ENCODE assay signal across 8 mouse cellular contexts in the genomic region with DNA sequence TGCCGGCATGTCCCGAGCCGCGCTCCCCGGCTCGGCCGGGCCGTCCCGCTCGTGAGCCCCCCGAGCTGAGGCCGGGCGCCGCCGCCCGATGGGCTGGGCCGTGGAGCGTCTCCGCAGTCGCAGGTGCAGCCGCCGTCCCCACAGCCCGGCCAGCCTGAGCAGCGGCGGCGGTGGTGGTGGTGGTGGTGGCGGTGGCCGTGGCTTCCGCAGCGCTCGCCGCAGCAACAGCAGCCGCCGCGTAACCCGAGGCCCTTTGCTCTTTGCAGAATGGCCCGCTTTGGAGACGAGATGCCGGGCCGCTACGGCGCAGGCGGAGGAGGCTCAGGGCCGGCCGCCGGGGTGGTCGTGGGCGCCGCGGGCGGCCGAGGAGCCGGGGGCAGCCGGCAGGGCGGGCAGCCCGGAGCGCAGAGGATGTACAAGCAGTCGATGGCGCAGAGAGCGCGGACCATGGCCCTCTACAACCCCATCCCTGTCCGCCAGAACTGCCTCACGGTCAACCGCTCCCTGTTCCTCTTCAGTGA. TPM values are rescaled to one million over a fixed set of nuclear protein-coding genes. Genes with fewer than 3 reads are reported as not detected.
DNase-seq lines count a peak whose midpoint lies in the region; ATAC-seq and TF ChIP-seq lines count a peak whose summit lies in the region.

No protein-coding gene starts in this region.

- peak; percentile 54 to 60 for DNase-seq in layer of hippocampus, postnatal 10 days (ENCODE audit: low spot score in 2 of 2)
- no peak for DNase-seq in layer of hippocampus, adult 9-11 months
- DNase-seq in forebrain, embryonic 10.5 days (ENCODE audit: extremely low spot score, low spot score), result peak; percentile 64
- DNase-seq in intestine, embryonic 14.5 days (ENCODE audit: low spot score), result peak; percentile 64
- peak; percentile 11 for DNase-seq in lung, postnatal 10 days
- peak; percentile 20 for DNase-seq in testis, postnatal 14 days (ENCODE audit: low spot score)

- TF ChIP-seq POLR2A in bone marrow macrophage, adult 2 months (IDR thresholded peaks at IDR 0.05; ENCODE audit: borderline replicate concordance, low read depth, low read length), result no peak

- ATAC-seq in intestine, embryonic 14.5 days (replicated peaks; ENCODE audit: low FRiP score, low TSS enrichment, low read depth), result peak; percentile 38
- no peak for ATAC-seq in megakaryocyte progenitor cell, adult 5-6 weeks (replicated peaks; ENCODE audit: poor library complexity)

- peak overlapping the region; percentile 39 for H3K27ac ChIP-seq in bone marrow macrophage, adult 2 months (ENCODE audit: insufficient read depth, low read depth, low read length)
- H3K27ac ChIP-seq in forebrain, embryonic 10.5 days, result peak overlapping the region; percentile 89
- H3K27ac ChIP-seq in intestine, embryonic 14.5 days (ENCODE audit: low read depth), result no peak overlapping the region

- under 1% methylated on average over 64 of the region's 64 CpGs for WGBS in forebrain, embryonic 10.5 days
- WGBS in intestine, embryonic 14.5 days, result under 1% methylated on average over 30 of the region's 64 CpGs

- H3K4me3 ChIP-seq in bone marrow macrophage, adult 2 months (ENCODE audit: insufficient read depth, low read length), result peak overlapping the region; percentile 87
- H3K4me3 ChIP-seq in forebrain, embryonic 10.5 days, result peak overlapping the region; percentile 62
- H3K4me3 ChIP-seq in intestine, embryonic 14.5 days (ENCODE audit: low read depth, low read length), result peak overlapping the region; percentile 41

- peaks cover 10% of the 10 kb centered on the region; the same call in 1 of the 2 replicates for H3K36me3 ChIP-seq in forebrain, embryonic 10.5 days (replicated peaks)
- no peaks in the 10 kb centered on the region for H3K36me3 ChIP-seq in intestine, embryonic 14.5 days (ENCODE audit: control insufficient read depth, insufficient read depth, low read length)

- peak overlapping the region; percentile 94 for H3K4me2 ChIP-seq in intestine, embryonic 14.5 days (ENCODE audit: low read length)

- no peak for TF ChIP-seq CTCF in bone marrow macrophage, adult 2 months (IDR thresholded peaks at IDR 0.05; ENCODE audit: low read depth, low read length)

- H3K4me1 ChIP-seq in bone marrow macrophage, adult 2 months (ENCODE audit: control insufficient read depth, insufficient read depth, low read length), result peaks cover 14% of the 10 kb centered on the region
- peaks cover 35% of the 10 kb centered on the region for H3K4me1 ChIP-seq in forebrain, embryonic 10.5 days
- peaks cover 4% of the 10 kb centered on the region for H3K4me1 ChIP-seq in intestine, embryonic 14.5 days (replicated peaks; ENCODE audit: control insufficient read depth, insufficient read depth, low read length)

- H3K9ac ChIP-seq in intestine, embryonic 14.5 days (ENCODE audit: low read length), result peak overlapping the region; percentile 27; the same call in 1 of the 2 replicates

- H3K27me3 ChIP-seq in forebrain, embryonic 10.5 days (ENCODE audit: poor library complexity, severe bottlenecking), result peaks cover 65% of the 10 kb centered on the region
- H3K27me3 ChIP-seq in intestine, embryonic 14.5 days (replicated peaks; ENCODE audit: control insufficient read depth, insufficient read depth, low read length), result peaks cover 59% of the 10 kb centered on the region

- H3K9me3 ChIP-seq in forebrain, embryonic 10.5 days, result no peaks in the 10 kb centered on the region; the same call in 1 of the 2 replicates
- 0 out of 2 replicates have a peak, but pooled peaks cover 4% of the 10 kb centered on the region for H3K9me3 ChIP-seq in intestine, embryonic 14.5 days (ENCODE audit: control insufficient read depth, low read length)

RNA-seq across cellular contexts. Expression of a gene that starts 27.2 kb away (rescaled TPM):
- 100 to 1,000 TPM; 222 to 231 TPM for total RNA-seq in layer of hippocampus, postnatal 10 days (2021)
- polyA plus RNA-seq in bone marrow macrophage, adult 2 months (2012; ENCODE audit: insufficient read depth, insufficient read length, missing spikeins), result 8.9 and 10.3 TPM in 2 replicates
- polyA plus RNA-seq in forebrain, embryonic 10.5 days (2016; fragmentation: Nextera tagmentation; extraction: Ambion mirVana), result 6.0 and 7.4 TPM in 2 replicates
- polyA plus RNA-seq in intestine, embryonic 14.5 days (2014; fragmentation: Nextera tagmentation; extraction: Ambion mirVana), result 4.6 and 5.1 TPM in 2 replicates
- total RNA-seq in megakaryocyte progenitor cell, adult 5-6 weeks (2015), result 1.8 and 3.3 TPM in 2 replicates
- total RNA-seq in megakaryocyte progenitor cell, adult 5-6 weeks (2017), result 0.21 and 1.6 TPM in 2 replicates
